Mouse (Mus musculus) neural tube, embryonic 10.5 days (tissue): Measurements from ENCODE around the gene Arpc1b.
A peak's percentile ranks its signal among the peaks of the same experiment; 100 is the strongest.
"Not testable (repeated sequence)": the region's sequence is repeated elsewhere in the genome, so short reads cannot be mapped to it uniquely, and the experiment has no call there.

Experiments
- DNase-seq: peaks from one replicate; pipeline ENCODE4 v3.0.0-alpha.2; 2017; ENCODE audit warnings: low spot score; ENCODE audit errors: extremely low spot score

Arpc1b gene

GRCm38 (mm10) chr5:145114071-145114605, at the start of gene Arpc1b:
Arpc1b (plus strand) TSS chr5:145114215.
- DNase-seq: peak; percentile 49

GRCm38 (mm10) chr5:145064765-145065340, 49.2 kb upstream of the Arpc1b start:
- DNase-seq: no peak

- DNase-seq: no peak
Observed at GRCm38 (mm10) chr5:145068863-145069262, 45.2 kb upstream of the Arpc1b start.

- DNase-seq: peak; percentile 71
Observed at GRCm38 (mm10) chr5:145069707-145070106, 44.3 kb upstream of the Arpc1b start.

GRCm38 (mm10) chr5:145071342-145071741, 42.7 kb upstream of the Arpc1b start:
- DNase-seq: no peak

- no peak for DNase-seq
Observed at GRCm38 (mm10) chr5:145075081-145075480, 38.9 kb upstream of the Arpc1b start.

GRCm38 (mm10) chr5:145081866-145082613, 32.0 kb upstream of the Arpc1b start:
- DNase-seq: no peak

GRCm38 (mm10) chr5:145083201-145083600, 30.8 kb upstream of the Arpc1b start:
- DNase-seq: not testable (repeated sequence)

- peak; percentile 94 for DNase-seq
Observed at GRCm38 (mm10) chr5:145083632-145084451, 30.2 kb upstream of the Arpc1b start, which contains the start of the genes Arpc1a and Kpna7. Arpc1a (plus strand) TSS chr5:145083830. Kpna7 (minus strand) TSS chr5:145084030.

GRCm38 (mm10) chr5:145084822-145085221, 29.2 kb upstream of the Arpc1b start:
- no peak for DNase-seq

- no peak for DNase-seq
Observed at GRCm38 (mm10) chr5:145088186-145088585, 25.8 kb upstream of the Arpc1b start.

GRCm38 (mm10) chr5:145089878-145090277, 24.1 kb upstream of the Arpc1b start:
- DNase-seq: no peak

GRCm38 (mm10) chr5:145096195-145096594, 17.8 kb upstream of the Arpc1b start:
- DNase-seq: no peak

- DNase-seq: no peak
Observed at GRCm38 (mm10) chr5:145098340-145098821, 15.6 kb upstream of the Arpc1b start.

- DNase-seq: no peak
Observed at GRCm38 (mm10) chr5:145100960-145101359, 13.1 kb upstream of the Arpc1b start.

- DNase-seq: not testable (repeated sequence)
Observed at GRCm38 (mm10) chr5:145101451-145101850, 12.6 kb upstream of the Arpc1b start.

- no peak for DNase-seq
Observed at GRCm38 (mm10) chr5:145102706-145103105, 11.3 kb upstream of the Arpc1b start.

GRCm38 (mm10) chr5:145104328-145104727, 9.7 kb upstream of the Arpc1b start:
- no peak for DNase-seq

GRCm38 (mm10) chr5:145105694-145106275, 8.2 kb upstream of the Arpc1b start:
- no peak for DNase-seq

GRCm38 (mm10) chr5:145110401-145110800, 3.6 kb upstream of the Arpc1b start:
- no peak for DNase-seq

GRCm38 (mm10) chr5:145112566-145112965, 1.4 kb upstream of the Arpc1b start:
- no peak for DNase-seq
